Mouse (Mus musculus) gastrocnemius, adult 8-10 months (tissue): ENCODE data around the gene Jpt2. TPM values are rescaled to one million over a fixed set of nuclear protein-coding genes. Genes with fewer than 3 reads are reported as not detected.

Source experiments
- DNase-seq, 2 experiments: peaks; one replicate each; pipeline ENCODE4 v3.0.0; 2022; ENCODE audit warnings: low spot score in 2 of 2
- total RNA-seq, 4 experiments: library from RNA; stranded (reverse); gene quantifications; 2 replicates each; pipeline ENCODE4 v1.2.4; 2022

Jpt2 gene
- total RNA-seq, 4 experiments from 2014 or later: 5.1 to 8.5 (median 6.9) TPM

DNA sequence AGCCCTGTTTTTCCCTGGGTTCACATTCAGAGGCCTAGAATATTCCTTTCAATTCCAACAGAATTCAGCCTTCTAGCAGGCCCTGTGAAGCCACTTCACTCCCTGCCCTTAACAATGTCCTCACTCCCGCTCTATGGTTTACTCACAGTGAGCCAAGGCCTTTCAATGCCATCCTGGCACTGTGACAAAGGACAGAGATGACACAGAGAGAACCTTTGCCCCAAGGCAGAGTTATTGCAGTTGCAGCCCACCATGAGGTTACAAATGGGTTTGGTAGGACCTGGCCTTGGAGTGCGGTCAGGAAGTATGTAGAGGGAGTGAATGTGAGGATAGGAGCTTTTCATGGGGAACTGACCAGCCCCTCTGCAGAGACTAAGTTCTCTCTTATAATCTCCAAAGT is 52.9 kb downstream of the Jpt2 start:
- DNase-seq: no peak

DNA sequence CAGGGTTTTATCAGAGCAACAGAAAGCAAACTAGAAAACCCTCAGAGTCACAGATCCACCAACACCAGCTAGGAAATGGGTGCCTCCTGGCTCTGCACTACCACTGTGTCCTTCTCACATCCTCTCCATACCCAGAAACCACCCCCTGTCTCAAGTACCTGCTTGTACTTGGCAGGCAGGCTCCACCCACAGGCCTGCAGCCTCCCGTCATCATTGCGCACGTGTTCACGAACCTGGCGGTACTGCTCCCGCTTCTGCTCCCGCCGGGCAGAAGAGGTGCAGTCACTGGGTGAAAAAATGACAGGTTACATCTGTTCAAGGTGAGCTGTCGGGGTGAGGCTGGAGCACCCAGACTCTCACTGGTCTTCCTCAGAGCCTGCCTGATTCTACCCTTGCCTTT is 56.7 kb downstream of the Jpt2 start:
- no peak for DNase-seq

DNA sequence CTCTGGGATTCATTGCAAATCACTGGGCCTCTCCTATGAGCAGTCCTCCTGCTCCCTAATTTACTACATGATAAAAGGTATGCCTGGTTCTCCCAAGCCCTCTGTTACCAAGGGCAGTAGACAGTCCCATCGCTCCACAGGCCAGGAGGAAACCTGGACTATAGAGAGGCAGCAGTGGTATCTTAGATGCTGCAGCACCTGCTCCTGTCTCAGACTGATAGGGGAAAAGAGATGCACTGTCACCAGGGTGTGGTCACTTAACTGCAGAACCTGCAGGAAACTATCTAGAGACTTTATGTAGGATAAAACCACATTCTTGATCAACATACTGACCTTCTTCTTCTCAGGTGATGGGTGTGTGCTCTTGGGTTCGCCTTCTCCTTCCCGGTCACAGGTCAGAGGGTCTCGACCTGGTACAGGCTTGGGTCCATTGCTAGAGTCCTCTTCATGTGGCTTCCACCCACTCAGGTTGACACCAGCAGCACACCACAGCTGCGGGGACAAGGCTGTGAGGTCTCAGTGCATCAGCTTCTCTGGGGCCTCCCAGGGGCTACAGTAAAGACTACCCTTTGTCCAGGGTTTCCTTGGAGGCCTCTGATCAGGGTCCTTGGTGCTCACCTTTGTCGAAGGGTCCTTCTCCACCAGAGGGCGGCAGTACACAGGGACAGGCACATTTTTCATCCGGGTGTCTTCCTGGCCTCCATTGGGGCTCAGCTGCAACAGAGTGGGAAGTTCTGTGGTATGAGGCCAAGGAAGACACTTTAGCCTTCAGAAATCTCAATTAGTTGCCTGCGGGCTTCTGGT is 57.6 kb downstream of the Jpt2 start:
- DNase-seq: no peak

DNA sequence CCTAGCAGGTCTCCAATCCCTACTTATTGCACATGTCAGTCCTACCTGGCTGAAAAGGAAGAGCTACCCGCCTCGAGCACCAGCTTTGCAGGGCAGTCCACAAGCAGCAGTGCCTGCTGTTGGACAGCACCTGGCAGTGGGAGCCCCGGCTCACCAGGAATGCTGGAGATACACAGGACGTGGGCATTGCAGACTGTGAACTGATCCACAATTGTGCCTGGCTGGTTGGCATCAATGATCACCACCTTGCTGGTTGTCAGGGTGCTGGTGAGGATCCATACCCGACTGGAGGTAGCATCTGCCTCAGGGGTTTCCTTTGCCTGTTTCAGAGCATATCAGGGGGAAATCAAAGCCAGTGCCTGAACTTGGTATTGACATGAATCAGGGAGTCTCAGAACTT is 58.4 kb downstream of the Jpt2 start:
- DNase-seq: no peak

DNA sequence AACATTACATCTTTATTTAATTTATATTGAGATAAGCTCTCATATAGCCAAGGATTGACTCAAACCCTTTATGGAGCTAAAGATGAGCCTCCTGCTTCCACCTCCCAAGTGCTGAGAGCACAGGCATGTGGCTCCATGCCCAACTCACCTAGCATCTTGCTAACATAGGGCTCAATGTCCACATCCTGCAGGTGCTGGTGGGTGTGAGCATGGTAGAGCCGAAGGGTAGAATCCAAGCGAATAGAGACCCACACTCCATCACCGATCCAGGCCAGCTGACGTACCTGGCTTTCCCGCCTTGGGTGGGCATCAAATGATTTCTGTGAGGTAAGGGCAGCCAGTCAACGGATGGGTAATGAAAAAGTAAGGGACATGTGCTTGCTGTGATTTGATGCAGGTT is 60.5 kb downstream of the Jpt2 start:
- no peak for DNase-seq

DNA sequence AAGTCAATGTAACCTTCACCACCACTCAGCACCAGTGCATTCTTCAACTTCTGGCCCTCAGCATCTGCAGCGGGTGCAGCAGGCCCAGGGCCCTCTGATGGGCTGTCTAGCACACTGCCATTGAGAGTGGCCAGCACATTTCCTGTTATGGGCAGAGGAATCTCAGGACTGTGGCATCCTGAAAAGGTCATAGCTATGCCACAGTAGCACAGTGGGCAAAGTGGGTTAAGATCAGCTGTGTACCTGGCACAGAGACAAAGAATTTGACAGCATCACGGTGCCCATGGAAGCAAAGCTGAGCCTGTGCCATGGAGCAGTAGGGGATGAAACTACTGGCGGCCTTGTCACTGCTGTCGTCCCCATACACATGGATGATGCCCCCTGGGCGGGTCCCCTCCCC is 61.3 kb downstream of the Jpt2 start:
- no peak for DNase-seq

DNA sequence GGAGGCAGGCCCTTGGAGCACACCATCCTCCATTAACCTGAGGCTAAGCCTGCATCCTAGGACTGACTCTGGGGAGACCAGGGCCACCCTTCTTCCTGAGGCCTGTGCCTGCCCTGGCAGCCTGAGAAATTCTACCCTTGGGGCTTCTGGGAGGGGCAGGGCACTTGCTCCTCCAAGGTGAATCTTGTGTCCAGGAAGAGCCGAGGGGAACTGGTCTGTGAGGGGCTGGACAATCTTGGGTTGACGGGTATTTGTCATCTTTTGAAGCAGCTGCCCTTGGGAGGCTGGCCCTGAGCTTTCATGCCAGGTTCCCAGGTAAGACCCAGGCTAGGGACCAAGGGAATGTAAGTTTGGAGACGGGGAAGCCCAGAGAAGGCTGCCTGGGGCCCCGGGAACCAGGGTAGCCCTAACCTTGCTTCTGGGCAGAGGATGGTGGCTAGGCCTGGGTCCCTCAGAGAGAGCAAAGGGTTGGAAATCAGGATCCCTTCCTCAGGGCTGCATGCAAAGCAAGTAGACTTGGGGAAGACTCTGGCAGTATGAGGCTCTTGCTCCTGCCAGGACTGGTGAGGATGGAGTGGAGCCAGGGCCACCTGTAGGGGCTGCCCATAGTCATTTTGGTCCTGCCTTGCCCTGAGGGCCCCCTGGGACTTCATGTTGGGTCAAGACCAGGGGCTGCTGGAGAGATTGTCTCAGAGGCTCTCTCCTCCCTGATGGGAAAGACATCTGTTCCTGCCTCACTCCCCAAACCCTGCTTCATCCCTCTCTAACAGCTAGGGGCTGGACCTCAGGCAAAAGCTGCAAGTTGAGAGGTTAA is 62.2 kb downstream of the Jpt2 start:
- no peak for DNase-seq

DNA sequence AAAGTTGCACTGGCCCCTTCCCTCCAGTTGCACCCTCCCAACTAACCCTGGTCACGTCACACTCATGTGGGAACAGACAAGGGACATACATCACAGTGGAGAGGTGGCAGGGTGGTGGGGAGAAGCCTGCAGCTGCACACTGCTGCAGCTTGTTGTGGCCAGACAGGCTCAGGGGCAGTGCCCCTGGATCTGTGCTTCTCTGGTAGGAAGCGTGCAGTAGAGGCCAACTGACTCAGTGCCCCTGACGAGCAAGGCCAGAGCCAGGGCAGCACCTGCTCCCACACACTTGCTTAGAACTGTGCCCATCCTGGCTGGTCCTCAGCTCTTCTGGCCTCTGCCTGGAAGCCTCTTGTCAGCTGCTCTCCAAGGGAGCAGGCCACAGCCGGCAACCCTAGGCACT is 62.9 kb downstream of the Jpt2 start:
- DNase-seq: no peak

DNA sequence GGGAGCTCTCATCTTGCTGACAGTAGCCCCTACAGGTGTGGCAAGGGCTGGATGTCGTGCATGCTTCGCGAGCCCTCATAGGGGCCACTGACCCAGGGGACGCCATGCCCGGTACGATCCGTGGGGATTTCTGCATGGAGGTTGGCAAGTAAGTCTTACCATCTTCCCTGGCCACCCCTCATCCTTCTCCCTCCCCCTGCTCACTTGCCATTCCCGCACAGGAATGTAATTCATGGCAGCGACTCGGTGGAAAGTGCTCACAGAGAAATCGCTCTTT is 63.6 kb downstream of the Jpt2 start:
- no peak for DNase-seq

DNA sequence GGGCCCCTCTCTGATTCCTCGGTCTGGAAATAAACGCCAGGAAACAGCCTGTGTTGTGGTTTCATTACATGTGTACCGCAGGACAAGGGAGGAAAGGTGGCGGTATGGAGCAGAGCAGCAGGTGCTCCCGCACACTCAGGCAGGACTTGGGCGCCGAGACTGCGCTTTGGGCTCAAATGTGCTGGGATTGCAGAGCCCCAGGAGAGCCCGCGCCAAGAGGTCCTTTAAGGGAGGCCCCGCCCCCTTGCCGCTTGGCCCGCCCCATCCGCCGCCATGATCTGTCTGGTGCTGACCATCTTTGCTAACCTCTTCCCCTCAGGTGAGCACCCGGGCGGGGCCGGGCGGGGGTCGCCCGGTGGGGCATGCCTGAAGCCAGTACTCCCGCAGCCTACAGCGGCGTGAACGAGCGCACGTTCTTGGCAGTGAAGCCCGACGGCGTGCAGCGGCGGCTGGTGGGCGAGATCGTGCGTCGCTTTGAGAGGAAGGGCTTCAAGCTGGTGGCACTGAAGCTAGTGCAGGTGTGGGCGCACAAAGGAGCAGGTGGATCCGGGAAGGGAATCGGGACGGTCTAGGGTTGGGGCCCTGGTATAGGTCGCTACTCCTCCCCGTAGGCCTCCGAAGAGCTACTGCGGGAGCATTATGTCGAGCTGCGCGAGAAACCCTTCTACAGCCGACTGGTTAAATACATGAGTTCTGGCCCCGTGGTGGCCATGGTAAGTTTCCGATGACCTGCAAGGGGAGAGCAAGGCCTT is 64.1 kb downstream of the Jpt2 start, which contains the start of gene Nme3:
TSS of gene Nme3 (plus strand) at position 260 of the 752 bp plus-strand sequence.
- DNase-seq: peak; percentile 45 to 58

DNA sequence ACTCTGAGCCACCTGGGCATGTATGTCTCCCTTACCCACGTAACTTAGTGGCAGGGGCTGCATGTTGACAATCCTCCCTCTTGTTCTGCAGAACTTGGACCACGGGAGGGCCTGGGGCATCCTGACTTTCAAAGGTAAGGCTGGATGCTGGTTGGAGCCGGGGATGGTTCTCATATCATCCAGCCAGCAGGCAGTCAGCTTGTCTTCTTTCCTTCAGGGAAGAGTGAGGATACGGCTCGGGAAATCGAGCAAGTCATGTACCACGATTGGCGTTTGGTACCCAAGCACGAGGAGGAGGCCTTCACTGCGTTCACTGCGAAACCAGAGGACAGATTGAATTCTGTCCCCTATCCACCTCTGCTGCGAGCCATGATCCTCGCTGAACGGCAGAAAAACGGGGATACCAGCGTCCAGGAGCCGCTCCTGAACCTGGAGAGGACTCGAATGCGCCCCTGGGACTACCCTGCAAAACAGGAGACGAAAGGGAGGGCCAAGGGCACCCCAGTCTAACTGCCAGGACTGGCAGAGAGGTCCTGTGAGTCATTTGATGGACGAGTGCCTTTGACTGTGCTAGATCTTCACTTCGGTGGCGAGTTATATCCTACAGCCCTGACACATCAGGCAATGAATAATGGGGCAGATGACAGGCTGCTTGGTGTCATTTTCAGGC is 64.8 kb downstream of the Jpt2 start:
- no peak for DNase-seq

DNA sequence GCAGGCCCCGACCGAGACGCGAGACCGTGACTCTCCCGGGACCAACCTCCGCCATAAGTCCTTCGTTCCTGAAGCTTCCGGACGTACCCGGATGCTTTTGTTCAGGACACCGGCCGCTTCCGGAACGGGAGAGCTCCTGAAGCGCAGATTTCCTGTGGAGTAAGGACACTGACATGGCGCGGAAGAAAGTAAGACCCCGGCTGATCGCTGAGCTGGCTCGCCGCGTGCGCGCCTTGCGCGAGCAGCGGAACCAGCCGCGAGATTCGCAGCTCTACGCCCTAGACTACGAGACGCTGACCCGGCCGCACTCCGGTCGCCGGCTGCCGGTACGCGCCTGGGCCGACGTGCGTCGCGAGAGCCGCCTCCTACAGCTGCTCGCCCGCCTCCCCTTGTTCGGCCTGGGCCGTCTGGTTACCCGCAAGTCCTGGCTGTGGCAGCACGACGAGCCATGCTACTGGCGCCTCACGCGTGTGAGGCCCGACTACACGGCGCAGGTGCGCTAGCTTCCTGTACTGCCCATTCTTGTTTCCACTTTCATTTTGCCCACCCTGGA is 65.4 kb downstream of the Jpt2 start, which contains the start of the genes Eme2 and Mrps34:
TSS of gene Eme2 (minus strand) at position 93 of the 553 bp plus-strand sequence.
TSS of gene Mrps34 (plus strand) at position 122 of the 553 bp plus-strand sequence.
- peak; percentile 49 to 70 for DNase-seq

DNA sequence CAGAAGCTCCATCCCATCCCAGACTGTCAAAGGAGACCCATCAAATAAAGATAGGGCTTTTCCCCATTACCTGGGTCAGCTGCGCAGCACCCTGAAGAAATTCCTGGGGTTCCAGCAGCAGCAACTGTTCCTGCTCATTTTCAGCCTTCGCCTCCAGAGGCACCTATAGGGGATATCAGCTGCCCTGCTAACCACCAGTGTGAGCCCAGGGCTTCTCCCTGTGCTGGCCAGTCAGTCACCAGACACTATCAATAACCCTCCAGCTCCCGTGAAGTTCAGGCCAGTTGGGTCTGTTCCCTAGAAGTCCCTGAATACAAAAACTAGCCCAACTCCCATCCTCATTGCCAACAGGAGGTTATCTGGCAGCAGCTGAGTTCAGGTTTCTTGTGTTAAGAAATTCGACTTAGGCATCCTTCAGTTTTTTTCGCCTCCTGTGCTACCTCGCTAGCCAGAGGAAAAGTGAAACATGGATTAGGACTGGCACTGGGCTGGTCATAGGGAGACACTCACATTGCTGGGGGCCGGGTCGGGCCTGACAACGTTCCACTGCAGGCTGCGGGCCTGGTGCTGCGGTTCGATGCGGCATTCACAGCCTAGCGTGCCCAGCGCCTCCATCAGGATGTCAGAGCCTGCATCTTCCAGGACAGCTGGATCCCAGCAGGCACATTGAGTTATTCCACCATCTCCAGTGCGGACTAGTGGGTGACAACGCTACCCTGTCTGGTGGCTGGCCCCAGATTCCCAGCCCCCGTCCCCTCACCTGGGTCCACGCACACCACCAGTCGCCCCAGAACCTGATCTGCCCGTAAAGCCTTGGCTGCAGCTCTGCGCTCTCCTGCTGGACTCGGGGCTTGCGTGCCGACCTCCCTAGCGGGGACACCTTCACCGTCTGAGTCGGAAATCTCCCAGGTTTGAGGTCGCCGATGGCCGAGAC is 66.2 kb downstream of the Jpt2 start:
- DNase-seq: no peak

DNA sequence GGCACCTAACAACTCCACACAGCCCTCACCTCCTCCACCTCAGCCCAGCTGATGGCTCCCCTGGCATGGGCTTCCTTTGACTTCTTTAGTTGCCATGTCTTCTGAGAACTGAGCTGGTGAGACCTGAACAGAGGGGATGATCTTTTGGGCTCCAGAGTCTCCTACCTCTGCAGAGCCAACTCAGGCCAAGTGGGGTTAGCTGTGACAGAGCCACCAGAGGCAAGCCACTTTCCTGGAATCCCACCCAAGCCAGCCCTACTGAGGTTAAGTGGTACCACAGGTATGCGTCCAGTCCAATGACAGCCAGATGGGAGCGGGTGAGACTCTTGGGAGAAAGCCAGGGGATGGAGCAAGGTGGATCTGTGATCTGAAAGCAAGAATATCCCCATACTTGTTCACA is 67.2 kb downstream of the Jpt2 start:
- no peak for DNase-seq

DNA sequence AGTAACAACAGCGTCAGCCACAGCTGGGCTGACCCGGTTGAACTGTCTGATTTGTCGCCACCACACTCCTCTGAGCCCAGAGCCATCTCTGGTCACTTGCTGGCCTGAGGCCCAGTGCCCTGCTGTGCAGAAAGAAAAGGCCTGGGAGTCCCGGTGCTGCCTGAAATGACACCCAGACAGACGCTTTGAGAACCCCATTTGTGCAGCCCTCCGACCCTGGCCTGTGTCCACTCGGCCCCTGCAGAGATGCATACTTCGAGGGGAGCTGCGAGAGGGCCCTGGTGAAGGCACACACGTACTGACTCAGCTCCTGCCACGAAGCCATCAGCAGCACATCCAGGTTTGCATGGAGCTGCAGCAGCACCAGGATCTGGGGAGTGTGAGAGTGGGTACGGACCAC is 67.7 kb downstream of the Jpt2 start:
- DNase-seq: no peak

DNA sequence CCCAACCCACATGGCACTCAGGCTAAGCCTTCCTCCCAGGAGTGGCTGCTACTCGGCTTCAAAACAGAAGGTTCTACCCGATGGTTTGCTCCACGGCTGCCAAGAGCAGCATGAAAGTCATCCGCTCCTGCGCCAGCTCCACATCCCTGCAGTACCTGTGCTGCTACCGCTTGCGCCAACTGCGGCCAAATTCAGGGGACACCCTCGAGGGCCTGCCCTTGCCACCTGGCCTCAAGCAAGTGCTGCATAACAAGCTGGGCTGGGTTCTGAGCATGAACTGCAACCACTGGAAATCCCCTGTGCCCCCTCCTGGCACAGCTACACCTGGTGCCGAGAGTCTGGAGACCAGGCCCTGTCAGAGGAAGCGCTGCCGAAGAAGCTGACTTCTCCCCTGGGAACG is 69.2 kb downstream of the Jpt2 start:
- DNase-seq: no peak

DNA sequence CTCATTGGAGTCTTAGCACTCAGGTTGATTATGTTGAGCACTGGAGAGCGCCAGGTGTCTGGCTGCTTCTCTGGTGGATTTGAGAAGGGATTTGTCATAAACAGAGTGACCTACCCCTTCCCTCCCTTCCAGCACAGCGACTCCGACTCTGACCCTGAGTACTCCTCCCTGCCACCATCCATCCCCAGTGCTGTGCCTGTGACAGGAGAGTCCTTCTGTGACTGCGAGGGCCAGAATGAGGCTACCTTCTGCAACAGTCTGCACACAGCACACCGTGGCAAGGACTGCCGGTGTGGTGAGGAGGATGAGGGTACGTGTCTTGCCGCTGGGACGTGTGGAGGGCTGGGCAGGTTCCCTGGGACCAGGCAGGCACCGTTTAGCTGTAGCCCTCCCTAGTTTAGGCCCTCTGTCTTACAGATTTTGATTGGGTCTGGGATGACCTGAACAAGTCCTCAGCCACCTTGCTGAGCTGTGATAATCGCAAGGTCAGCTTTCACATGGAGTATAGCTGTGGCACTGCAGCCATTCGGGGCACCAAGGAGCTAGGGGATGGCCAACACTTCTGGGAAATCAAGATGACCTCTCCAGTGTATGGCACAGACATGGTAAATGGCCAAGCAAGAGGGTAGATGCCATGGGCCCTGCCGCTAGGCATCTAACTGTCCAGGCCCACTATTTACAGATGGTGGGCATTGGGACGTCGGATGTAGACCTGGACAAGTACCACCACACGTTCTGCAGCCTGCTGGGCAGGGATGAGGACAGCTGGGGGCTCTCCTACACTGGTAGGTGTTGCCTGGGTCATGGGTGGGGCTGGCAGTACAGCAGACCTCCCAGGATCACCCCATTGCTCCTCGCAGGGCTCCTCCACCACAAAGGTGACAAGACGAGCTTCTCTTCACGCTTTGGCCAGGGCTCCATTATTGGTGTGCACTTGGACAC is 70.1 kb downstream of the Jpt2 start:
- DNase-seq: no peak

DNA sequence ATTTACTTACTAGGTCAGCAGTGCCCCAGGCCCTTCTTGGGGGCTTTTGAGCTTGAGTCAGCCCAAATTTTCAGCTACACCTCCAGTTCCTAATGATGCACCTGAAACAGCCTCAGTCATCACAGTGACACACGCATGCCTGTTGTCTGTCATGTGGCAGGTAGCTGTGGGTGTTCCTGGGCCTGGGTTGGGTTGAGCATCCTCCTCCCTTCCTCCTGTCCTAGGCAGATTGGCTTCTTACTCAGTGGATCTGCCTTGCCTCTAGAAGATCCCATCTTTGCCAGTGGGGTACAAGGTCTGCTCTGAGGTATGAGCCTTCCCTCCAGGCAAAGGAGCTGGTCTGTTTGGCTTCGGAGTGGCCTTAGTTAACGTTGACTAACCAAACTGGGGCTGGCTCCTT is 71.6 kb downstream of the Jpt2 start:
- DNase-seq: no peak
